Mouse (Mus musculus) heart, postnatal 0 days (tissue): Measurements from ENCODE around the gene Gm20441. TPM values are rescaled to one million over a fixed set of nuclear protein-coding genes. Genes with fewer than 3 reads are reported as not detected.
A peak's percentile ranks its signal among the peaks of the same experiment; 100 is the strongest.

ENCODE experiments used
- ATAC-seq: fragments of 200-750 bp; cut with Nextera tagmentation; 2 replicates; pipeline ENCODE4 v1.8.0; 2017; ENCODE audit warnings: low read depth, moderate number of reproducible peaks, moderate library complexity; ENCODE audit not compliant: insufficient read depth
- DNase-seq: peaks from one replicate; pipeline ENCODE4 v3.0.0-alpha.2; 2016; ENCODE audit warnings: low spot score
- H3K27ac ChIP-seq: fragments of 300-500 bp; sonication (generic); 2 replicates; pipeline ENCODE4 v1.5.1; 2014; ENCODE audit warnings: low read depth, mild to moderate bottlenecking
- H3K27me3 ChIP-seq: fragments of 300-500 bp; sonication (generic); 2 replicates; pipeline ENCODE4 v1.6.1; 2014; ENCODE audit warnings: low read length, mixed read lengths; ENCODE audit not compliant: control insufficient read depth, insufficient read depth
- H3K36me3 ChIP-seq: fragments of 300-500 bp; sonication (generic); replicated peaks from 2 replicates; pipeline ENCODE4 v1.6.1; 2014; ENCODE audit warnings: low read length, mixed read lengths; ENCODE audit not compliant: control insufficient read depth, insufficient read depth
- H3K4me1 ChIP-seq: fragments of 300-500 bp; sonication (generic); 2 replicates; pipeline ENCODE4 v1.6.1; 2014; ENCODE audit warnings: antibody characterized with exemption; ENCODE audit not compliant: control insufficient read depth, insufficient read depth
- H3K4me2 ChIP-seq: fragments of 300-500 bp; sonication (generic); 2 replicates; pipeline ENCODE4 v1.6.1; 2014; ENCODE audit warnings: low read depth, mild to moderate bottlenecking, low read length, moderate library complexity
- H3K4me3 ChIP-seq: fragments of 300-500 bp; sonication (generic); 2 replicates; pipeline ENCODE4 v1.5.1; 2014; ENCODE audit warnings: low read depth, low read length
- H3K9ac ChIP-seq: fragments of 300-500 bp; sonication (generic); replicated peaks from 2 replicates; pipeline ENCODE4 v1.6.1; 2014; ENCODE audit warnings: low read depth, low read length, mixed read lengths
- H3K9me3 ChIP-seq: fragments of 300-500 bp; sonication (generic); replicated peaks from 2 replicates; pipeline ENCODE4 v1.6.1; 2016; ENCODE audit warnings: low read length; ENCODE audit not compliant: control insufficient read depth
- CTCF ChIP-seq: IDR thresholded peaks from 2 replicates; pipeline ENCODE4 v1.5.1; 2016; ENCODE audit warnings: antibody characterized with exemption, control low read depth, low read depth
- EP300 ChIP-seq: IDR thresholded peaks from 2 replicates; pipeline ENCODE4 v1.6.1; 2016; ENCODE audit warnings: antibody characterized with exemption, low read depth
- WGBS: fragments of 180-500 bp; shearing (Covaris S2); extraction: QIAGEN DNeasy Blood & Tissue Kit; methylation state at CpG from one replicate; pipeline ENCODE4 v1.1.7; 2014; 5-methylcytosine and 5-hydroxymethylcytosine counted together
- polyA plus RNA-seq: library from polyadenylated mRNA; unstranded; fragments of >200 nt; fragmentation: Nextera tagmentation; extraction: Ambion mirVana; gene quantifications from 2 replicates; pipeline ENCODE4 v1.2.1, GENCODE M21; 2015
- total RNA-seq: library from RNA; depleted of rRNA; stranded (reverse); fragments of >200 nt; gene quantifications from 2 replicates; pipeline ENCODE4 v1.2.3, GENCODE M21; 2014; ENCODE audit warnings: low replicate concordance; rRNA removed

Gene Gm20441
- total and polyA plus RNA-seq, 2 experiments from 2014 or later = not detected

GRCm38 (mm10) chr10:75756719-75757118, 24.0 kb downstream of the Gm20441 start:
- H3K36me3 ChIP-seq = peaks cover 54% of the 10 kb centered on the region
- no peaks in the 10 kb centered on the region for H3K4me1 ChIP-seq
- ATAC-seq = no peak
- no peak overlapping the region for H3K27ac ChIP-seq
- no peaks in the 10 kb centered on the region for H3K27me3 ChIP-seq
- H3K4me3 ChIP-seq = no peak overlapping the region
- no peak overlapping the region for H3K4me2 ChIP-seq
- TF ChIP-seq EP300 (no peak), CTCF (no peak)
- no peak overlapping the region for H3K9ac ChIP-seq
- no peak for DNase-seq
- 87% methylated on average over 11 of the region's 11 CpGs for WGBS
- 0 out of 2 replicates have a peak, but pooled peaks cover 3% of the 10 kb centered on the region for H3K9me3 ChIP-seq

GRCm38 (mm10) chr10:75744017-75744416, 36.7 kb downstream of the Gm20441 start:
- DNase-seq = peak; percentile 54
- 42% methylated on average over 3 of the region's 3 CpGs for WGBS
- Histone ChIP-seq H3K9ac (no peak overlapping the region), H3K4me2 (no peak overlapping the region), H3K4me1 (no peaks in the 10 kb centered on the region), H3K27me3 (no peaks in the 10 kb centered on the region), H3K9me3 (no peaks in the 10 kb centered on the region), H3K27ac (no peak overlapping the region), H3K4me3 (no peak overlapping the region), H3K36me3 (peaks cover 95% of the 10 kb centered on the region)
- TF ChIP-seq CTCF (peak; percentile 99), EP300 (no peak)
- peak; percentile 86 for ATAC-seq

- H3K27ac ChIP-seq = no peak overlapping the region
- no peak overlapping the region for H3K4me2 ChIP-seq
- no peak for ATAC-seq
- H3K9ac ChIP-seq = no peak overlapping the region
- 88% methylated on average over 12 of the region's 12 CpGs for WGBS
- peaks cover 95% of the 10 kb centered on the region for H3K36me3 ChIP-seq
- no peak overlapping the region for H3K4me3 ChIP-seq
- no peaks in the 10 kb centered on the region for H3K9me3 ChIP-seq
- H3K4me1 ChIP-seq = no peaks in the 10 kb centered on the region
- no peak for TF ChIP-seq CTCF
- TF ChIP-seq EP300 = no peak
- no peak for DNase-seq
- no peaks in the 10 kb centered on the region for H3K27me3 ChIP-seq
Observed at GRCm38 (mm10) chr10:75743369-75743768, 37.4 kb downstream of the Gm20441 start.

- Histone ChIP-seq H3K36me3 (peaks cover 91% of the 10 kb centered on the region), H3K4me3 (no peak overlapping the region), H3K9me3 (no peaks in the 10 kb centered on the region), H3K4me2 (no peak overlapping the region), H3K9ac (no peak overlapping the region), H3K4me1 (no peaks in the 10 kb centered on the region), H3K27ac (no peak overlapping the region), H3K27me3 (no peaks in the 10 kb centered on the region)
- TF ChIP-seq EP300 (no peak), CTCF (no peak)
- WGBS = 95% methylated on average over 3 of the region's 3 CpGs
- ATAC-seq (no peak), DNase-seq (no peak)
Observed at GRCm38 (mm10) chr10:75740866-75741265, 39.9 kb downstream of the Gm20441 start.

- TF ChIP-seq EP300 (no peak), CTCF (no peak)
- peaks cover 95% of the 10 kb centered on the region for H3K36me3 ChIP-seq
Observed at GRCm38 (mm10) chr10:75725449-75725848, 55.3 kb downstream of the Gm20441 start.

More at GRCm38 (mm10) chr10:75725449-75725848, 55.3 kb downstream of the Gm20441 start:
- ATAC-seq (no peak), DNase-seq (no peak)
- Histone ChIP-seq H3K27me3 (no peaks in the 10 kb centered on the region), H3K4me2 (no peak overlapping the region), H3K4me3 (no peak overlapping the region), H3K9me3 (no peaks in the 10 kb centered on the region), H3K4me1 (no peaks in the 10 kb centered on the region), H3K27ac (no peak overlapping the region), H3K9ac (no peak overlapping the region)
- 92% methylated on average over 7 of the region's 7 CpGs for WGBS

Other genes starting within 250 kb of the Gm20441 start
- 0.23 and 2.9 TPM in 2 replicates for gene Lrrc75b, start 220.6 kb downstream of the Gm20441 start, total RNA-seq
- 0.81 and 0.83 TPM in 2 replicates for gene Lrrc75b, start 220.6 kb downstream of the Gm20441 start, polyA plus RNA-seq
- 0.81 TPM in 1 of 2 replicates, not detected in the other for gene Ggt1, start 219.3 kb downstream of the Gm20441 start, total RNA-seq
- gene Ggt1, start 219.3 kb downstream of the Gm20441 start, polyA plus RNA-seq = 0.29 and 0.37 TPM in 2 replicates
- 17.8 and 53.4 TPM in 2 replicates for gene Ggt5, start 191.6 kb downstream of the Gm20441 start, total RNA-seq
- 6.7 and 7.6 TPM in 2 replicates for gene Ggt5, start 191.6 kb downstream of the Gm20441 start, polyA plus RNA-seq
- gene Susd2, start 136.9 kb downstream of the Gm20441 start, total RNA-seq = 6.1 and 7.9 TPM in 2 replicates
- gene Susd2, start 136.9 kb downstream of the Gm20441 start, polyA plus RNA-seq = 3.6 and 4.1 TPM in 2 replicates
- gene Cabin1, start 16.6 kb downstream of the Gm20441 start, total RNA-seq = 44.1 and 194 TPM in 2 replicates
- gene Cabin1, start 16.6 kb downstream of the Gm20441 start, polyA plus RNA-seq = 13.8 and 14.0 TPM in 2 replicates
- 66.7 and 83.0 TPM in 2 replicates for gene Ddt, start 7.5 kb downstream of the Gm20441 start, total RNA-seq
- gene Ddt, start 7.5 kb downstream of the Gm20441 start, polyA plus RNA-seq = 82.1 and 84.8 TPM in 2 replicates
- 3.2 and 4.1 TPM in 2 replicates for gene Gstt3, start 460 bp upstream of the Gm20441 start, total RNA-seq
- 2.1 and 3.1 TPM in 2 replicates for gene Gstt3, start 460 bp upstream of the Gm20441 start, polyA plus RNA-seq
- gene Gstt1, start 17.6 kb upstream of the Gm20441 start, total RNA-seq = 12.9 and 20.0 TPM in 2 replicates
- gene Gstt1, start 17.6 kb upstream of the Gm20441 start, polyA plus RNA-seq = 7.6 and 10.1 TPM in 2 replicates
- gene Gstt4, start 41.6 kb upstream of the Gm20441 start, total RNA-seq = not detected in 2 replicates
- gene Gstt4, start 41.6 kb upstream of the Gm20441 start, polyA plus RNA-seq = not detected in 2 replicates
- gene Gstt2, start 56.5 kb upstream of the Gm20441 start, total RNA-seq = 6.0 and 10.9 TPM in 2 replicates
- gene Gstt2, start 56.5 kb upstream of the Gm20441 start, polyA plus RNA-seq = 12.8 and 13.0 TPM in 2 replicates
- 1,140 and 1,565 TPM in 2 replicates for gene Mif, start 79.3 kb upstream of the Gm20441 start, total RNA-seq
- 1,324 and 1,428 TPM in 2 replicates for gene Mif, start 79.3 kb upstream of the Gm20441 start, polyA plus RNA-seq
- gene Derl3, start 112.5 kb upstream of the Gm20441 start, total RNA-seq = not detected in 2 replicates
- gene Derl3, start 112.5 kb upstream of the Gm20441 start, polyA plus RNA-seq = 0.41 and 1.2 TPM in 2 replicates
- gene Smarcb1, start 140.7 kb upstream of the Gm20441 start, total RNA-seq = 45.7 and 51.2 TPM in 2 replicates
- gene Smarcb1, start 140.7 kb upstream of the Gm20441 start, polyA plus RNA-seq = 63.9 and 65.7 TPM in 2 replicates
- 1,554 and 1,749 TPM in 2 replicates for gene Chchd10, start 152.2 kb upstream of the Gm20441 start, total RNA-seq
- 1,293 and 1,345 TPM in 2 replicates for gene Chchd10, start 152.2 kb upstream of the Gm20441 start, polyA plus RNA-seq
- gene Mmp11, start 155.5 kb upstream of the Gm20441 start, total RNA-seq = 13.7 and 29.4 TPM in 2 replicates
- 12.6 and 15.4 TPM in 2 replicates for gene Mmp11, start 155.5 kb upstream of the Gm20441 start, polyA plus RNA-seq
- gene Gm867, start 159.7 kb upstream of the Gm20441 start, total RNA-seq = not detected in 2 replicates
- gene Gm867, start 159.7 kb upstream of the Gm20441 start, polyA plus RNA-seq = 0.31 and 0.32 TPM in 2 replicates
- 1.3 TPM in 1 of 2 replicates, not detected in the other for gene Vpreb3, start 162.1 kb upstream of the Gm20441 start, total RNA-seq
- gene Vpreb3, start 162.1 kb upstream of the Gm20441 start, polyA plus RNA-seq = 0.22 and 0.73 TPM in 2 replicates
- 4.9 TPM in 1 of 2 replicates, not detected in the other for gene Gm5134, start 173.6 kb upstream of the Gm20441 start, total RNA-seq
- not detected in 2 replicates for gene Gm5134, start 173.6 kb upstream of the Gm20441 start, polyA plus RNA-seq